Mouse (Mus musculus): Measurements from ENCODE around the gene Pdlim4. TPM values are rescaled to one million over a fixed set of nuclear protein-coding genes. Genes with fewer than 3 reads are reported as not detected.

Gene Pdlim4
- 10 to 100 TPM; 11.8 to 13.2 TPM for total RNA-seq (2021)

- DNase-seq (ENCODE audit: low spot score in 2 of 2): no peak
- intact Hi-C loops (cut with DNase I): no loop called here
These were observed at the start of gene Pdlim4 for GRCm38 (mm10) chr11:54068520-54069371. Gene Pdlim4 (minus strand): TSS chr11:54069014.

GRCm38 (mm10) chr11:54117096-54117495, 48.3 kb upstream of the Pdlim4 start:
- DNase-seq (ENCODE audit: low spot score in 2 of 2): no peak
- intact Hi-C loops (cut with DNase I): no loop called here

DNA sequence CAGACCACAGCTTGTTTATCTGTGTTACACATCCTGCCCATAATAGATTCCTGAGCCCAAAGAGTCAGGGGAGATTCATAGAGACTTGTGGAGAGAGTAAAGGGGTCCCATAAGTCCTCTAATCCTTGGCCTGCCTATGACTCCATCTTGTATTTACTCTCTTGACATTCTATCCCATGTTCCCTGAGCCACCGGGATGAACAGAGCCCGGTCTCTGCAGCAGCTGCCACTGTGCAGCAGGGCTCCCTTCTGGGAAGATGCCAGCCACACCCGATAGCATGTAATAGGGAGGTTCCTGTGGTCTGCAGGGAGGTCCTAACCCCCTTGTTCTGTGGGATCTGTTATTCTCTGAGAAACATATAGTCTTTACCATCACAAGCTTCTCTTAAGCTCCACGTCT, 47.6 kb upstream of the Pdlim4 start:
- intact Hi-C loops (cut with DNase I): no loop called here
- no peak for DNase-seq (ENCODE audit: low spot score in 2 of 2)

DNA sequence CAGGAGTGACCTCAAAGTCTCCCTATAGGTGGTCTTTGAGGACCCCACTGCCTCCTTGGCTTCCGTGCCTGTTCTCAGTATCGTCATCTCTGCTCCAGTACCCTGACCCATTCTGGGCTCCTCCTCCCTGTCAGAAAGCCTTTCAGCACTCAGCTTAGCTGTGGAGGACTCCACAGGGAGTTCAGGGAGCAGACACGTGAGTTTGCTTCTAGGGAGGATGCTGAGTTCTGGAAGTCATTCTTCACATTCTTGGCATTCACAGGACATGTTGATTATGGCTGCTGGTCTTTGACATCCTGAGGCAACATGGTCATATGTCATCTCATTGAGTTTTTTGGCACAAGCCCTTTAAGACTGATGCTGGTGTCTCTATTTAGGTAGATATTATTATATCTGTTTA, 47.1 kb upstream of the Pdlim4 start:
- intact Hi-C loops (cut with DNase I): no loop called here
- no peak for DNase-seq (ENCODE audit: low spot score in 2 of 2)

- intact Hi-C loops (cut with DNase I): no loop called here
These were observed 46.5 kb upstream of the Pdlim4 start for GRCm38 (mm10) chr11:54115301-54115700.

GRCm38 (mm10) chr11:54114746-54115145, 45.9 kb upstream of the Pdlim4 start:
- intact Hi-C loops (cut with DNase I): no loop called here
- DNase-seq (ENCODE audit: low spot score in 2 of 2): no peak

More at GRCm38 (mm10) chr11:54115301-54115700, 46.5 kb upstream of the Pdlim4 start:
- no peak for DNase-seq (ENCODE audit: low spot score in 2 of 2)

- intact Hi-C loops (cut with DNase I): no loop called here
- DNase-seq (ENCODE audit: low spot score in 2 of 2): peak in 1 of 2 experiments; percentile 27
These were observed 44.5 kb upstream of the Pdlim4 start for GRCm38 (mm10) chr11:54113352-54113751.

DNA sequence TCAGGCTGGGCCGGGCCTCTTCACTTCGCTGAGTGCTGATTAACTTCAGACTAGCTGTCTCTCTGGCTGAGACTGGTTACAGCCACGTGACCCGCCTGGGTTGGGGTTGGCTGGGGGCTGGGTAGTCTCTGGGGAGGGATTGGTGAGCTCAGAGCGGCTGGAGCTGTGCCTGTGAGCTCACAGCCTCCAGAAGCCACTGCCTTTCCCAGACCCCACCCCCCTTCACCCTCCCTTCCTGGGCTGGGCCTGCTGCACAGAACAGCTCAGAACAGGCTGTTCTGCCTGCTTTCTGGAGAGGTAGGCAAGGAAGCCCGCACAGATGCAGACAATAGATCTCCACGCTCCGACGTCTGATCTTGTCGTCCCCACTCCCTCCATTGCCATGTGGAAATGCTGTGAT, 44.1 kb upstream of the Pdlim4 start:
- peak; percentile 85 to 96 for DNase-seq (ENCODE audit: low spot score in 2 of 2)
- intact Hi-C loops (cut with DNase I): no loop called here

DNA sequence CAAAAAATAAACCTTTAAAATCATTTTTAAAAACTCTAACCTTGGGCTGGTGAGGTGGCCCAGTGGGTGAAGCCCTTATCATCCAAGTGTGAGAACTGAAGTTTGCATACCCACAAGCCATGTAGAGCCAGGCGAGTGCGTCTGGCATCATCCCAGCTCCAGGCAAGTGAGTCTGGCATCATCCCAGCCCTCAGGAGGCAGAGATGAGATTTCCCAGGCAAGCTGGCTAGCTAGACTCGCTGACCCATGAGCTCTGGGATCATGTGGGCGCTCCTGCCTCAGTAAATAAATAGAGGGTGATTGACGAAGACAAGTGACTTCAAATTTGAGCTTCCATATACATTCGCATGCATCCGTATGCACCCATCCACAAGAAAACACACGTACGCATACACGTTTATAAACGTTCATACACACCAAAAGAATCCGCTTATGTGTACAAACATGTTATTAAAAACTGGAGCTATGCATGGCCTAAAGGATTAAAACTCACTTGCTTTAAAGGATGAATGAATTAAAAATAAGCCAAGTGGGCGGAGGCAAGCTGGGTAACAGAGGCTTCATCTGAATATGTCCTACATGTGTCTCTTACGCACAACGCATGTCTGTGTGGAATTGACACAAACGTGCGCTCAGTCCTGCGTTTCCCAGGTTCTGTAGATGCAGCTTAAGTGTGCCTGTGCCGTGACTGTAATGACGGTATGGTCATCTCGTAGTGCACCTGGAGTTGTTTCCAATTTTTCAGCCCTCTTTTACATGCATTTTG, 43.3 kb upstream of the Pdlim4 start:
- intact Hi-C loops (cut with DNase I): no loop called here
- DNase-seq (ENCODE audit: low spot score in 2 of 2): peak in 1 of 2 experiments; percentile 69

- intact Hi-C loops (cut with DNase I): no loop called here
- DNase-seq (ENCODE audit: low spot score in 2 of 2): no peak
These were observed 42.5 kb upstream of the Pdlim4 start for GRCm38 (mm10) chr11:54111291-54111690.

GRCm38 (mm10) chr11:54108894-54109293, 40.1 kb upstream of the Pdlim4 start:
- intact Hi-C loops (cut with DNase I): no loop called here

GRCm38 (mm10) chr11:54108131-54108530, 39.3 kb upstream of the Pdlim4 start:
- intact Hi-C loops (cut with DNase I): no loop called here
- no peak for DNase-seq (ENCODE audit: low spot score in 2 of 2)

More at GRCm38 (mm10) chr11:54108894-54109293, 40.1 kb upstream of the Pdlim4 start:
- no peak for DNase-seq (ENCODE audit: low spot score in 2 of 2)

DNA sequence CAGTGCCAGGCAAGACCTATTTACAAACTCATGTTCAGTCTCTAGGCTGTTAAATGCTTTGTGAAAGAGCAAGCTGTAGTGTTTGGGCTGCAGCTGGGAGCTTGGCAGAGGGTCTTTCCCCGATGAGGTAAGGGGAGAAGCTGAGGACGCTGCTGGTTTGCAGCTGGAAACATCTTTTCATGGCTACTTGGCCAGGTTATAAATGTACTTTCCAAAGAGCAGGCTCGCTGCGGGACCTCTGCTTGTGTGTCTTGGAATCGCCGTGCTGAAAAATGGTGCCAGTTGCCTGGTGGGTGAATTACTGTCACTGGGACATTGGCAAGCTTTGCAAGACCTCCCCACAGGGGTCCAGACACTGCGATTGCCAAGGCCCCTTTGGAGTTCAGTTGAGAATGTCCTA, 38.4 kb upstream of the Pdlim4 start:
- no peak for DNase-seq (ENCODE audit: low spot score in 2 of 2)
- intact Hi-C loops (cut with DNase I): no loop called here

DNA sequence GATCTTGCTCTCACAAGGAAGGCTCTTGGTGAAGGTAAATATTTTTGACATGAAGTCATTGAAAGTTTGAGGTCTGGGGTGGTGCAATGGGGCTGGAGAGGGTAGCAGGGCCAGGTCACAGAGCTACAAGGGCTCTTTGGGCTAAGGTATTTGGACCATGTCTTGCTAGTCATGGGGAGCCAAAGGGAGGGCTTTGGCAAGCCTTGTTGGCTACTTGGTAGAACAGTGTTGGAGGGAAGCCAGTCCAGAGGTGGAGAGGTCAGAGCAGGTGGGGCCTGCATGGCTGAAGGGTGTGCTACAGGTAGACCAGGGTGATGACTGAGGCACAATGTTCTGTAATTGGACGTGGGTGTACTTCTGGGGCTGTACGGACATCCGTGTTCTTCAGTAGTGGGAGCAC, 37.9 kb upstream of the Pdlim4 start:
- DNase-seq (ENCODE audit: low spot score in 2 of 2): no peak
- intact Hi-C loops (cut with DNase I): no loop called here

GRCm38 (mm10) chr11:54105011-54105410, 36.2 kb upstream of the Pdlim4 start:
- DNase-seq (ENCODE audit: low spot score in 2 of 2): no peak
- intact Hi-C loops (cut with DNase I): no loop called here

DNA sequence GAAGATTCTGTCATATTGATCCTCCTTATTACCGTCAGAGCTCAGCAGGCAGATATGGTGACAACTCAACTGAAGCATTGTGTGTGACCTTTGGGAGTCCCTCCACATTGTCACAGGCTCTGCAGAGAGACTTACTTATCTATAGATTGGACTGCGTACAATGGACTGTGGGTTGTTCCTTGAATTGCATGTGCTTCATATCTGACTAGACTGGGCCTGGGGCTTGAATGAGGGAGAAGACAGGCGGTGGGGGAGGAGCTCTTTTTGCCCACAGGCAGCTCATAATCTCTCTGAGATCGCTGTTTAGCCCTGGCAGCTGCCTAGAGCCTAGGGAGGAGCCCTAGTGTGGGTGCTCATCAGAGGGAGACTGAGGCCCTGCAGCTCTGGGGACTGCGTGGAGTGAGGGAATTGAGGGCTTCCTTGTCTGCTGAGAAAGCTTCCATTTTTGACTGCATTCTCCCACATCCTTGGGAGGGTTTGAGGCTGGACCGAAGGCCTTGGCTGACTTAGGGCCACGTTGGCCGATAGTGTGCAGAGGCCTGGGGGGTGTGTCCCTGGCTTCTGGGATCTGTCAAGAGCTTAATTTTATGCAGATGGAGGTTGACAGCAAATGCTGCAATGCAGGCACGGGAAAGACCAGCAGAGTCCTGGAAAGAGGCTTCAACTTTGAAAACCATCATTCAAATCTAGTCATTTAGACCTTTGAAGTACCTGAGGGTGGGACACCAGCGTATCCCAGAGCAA, 34.1 kb upstream of the Pdlim4 start:
- intact Hi-C loops (cut with DNase I): no loop called here
- DNase-seq (ENCODE audit: low spot score in 2 of 2): no peak

- intact Hi-C loops (cut with DNase I): no loop called here
- no peak for DNase-seq (ENCODE audit: low spot score in 2 of 2)
These were observed 32.9 kb upstream of the Pdlim4 start for GRCm38 (mm10) chr11:54101701-54102100.

GRCm38 (mm10) chr11:54100692-54101591, 32.1 kb upstream of the Pdlim4 start:
- intact Hi-C loops (cut with DNase I): no loop called here
- peak; percentile 49 to 60 for DNase-seq (ENCODE audit: low spot score in 2 of 2)

- intact Hi-C loops (cut with DNase I): no loop called here
- peak in 1 of 2 experiments; percentile 9 for DNase-seq (ENCODE audit: low spot score in 2 of 2)
These were observed 31.4 kb upstream of the Pdlim4 start, which contains the start of gene P4ha2 for GRCm38 (mm10) chr11:54100045-54100691. Gene P4ha2 (plus strand): TSS chr11:54100095.

Data from left cerebral cortex, postnatal 25 days (tissue).